Comparison of ENCODE assay signal across 8 mouse cellular contexts in the genomic region with DNA sequence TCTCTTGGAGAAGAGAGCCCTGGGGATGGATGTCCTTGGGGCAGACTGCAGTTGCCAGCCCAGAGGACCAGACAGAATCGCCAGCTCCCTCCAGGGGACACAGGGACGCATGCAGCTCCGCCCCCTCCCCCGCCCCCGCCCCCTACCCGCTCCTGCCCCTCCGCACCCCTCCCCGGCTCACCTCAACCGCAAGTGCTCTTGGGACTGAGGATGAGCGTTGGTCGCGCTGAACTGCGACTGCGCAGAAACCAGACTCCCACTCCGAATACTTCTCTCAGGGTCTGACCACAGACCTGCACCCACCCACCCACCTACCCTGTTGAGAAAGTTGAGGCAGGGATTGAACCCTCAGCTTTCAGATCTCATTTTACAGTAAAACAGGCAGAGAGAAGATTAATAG. TPM values are rescaled to one million over a fixed set of nuclear protein-coding genes. Genes with fewer than 3 reads are reported as not detected.
DNase-seq lines count a peak whose midpoint lies in the region; ATAC-seq and TF ChIP-seq lines count a peak whose summit lies in the region.

A gene (plus strand): TSS at position 229 of the 400 bp plus-strand sequence.

- ATAC-seq in liver, embryonic 11.5 days (replicated peaks; ENCODE audit: low FRiP score) = no peak
- no peak for ATAC-seq in liver, postnatal 0 days
- ATAC-seq in intestine, embryonic 16.5 days = no peak
- ATAC-seq in neural tube, embryonic 15.5 days (ENCODE audit: low FRiP score) = no peak

- H3K36me3 ChIP-seq in liver, embryonic 11.5 days (ENCODE audit: control insufficient read depth, insufficient read depth, low read length) = no peaks in the 10 kb centered on the region
- no peaks in the 10 kb centered on the region for H3K36me3 ChIP-seq in liver, postnatal 0 days (replicated peaks; ENCODE audit: insufficient read depth, low read length)
- no peaks in the 10 kb centered on the region for H3K36me3 ChIP-seq in embryonic facial prominence, embryonic 10.5 days (replicated peaks)
- H3K36me3 ChIP-seq in intestine, embryonic 16.5 days (ENCODE audit: control insufficient read depth, insufficient read depth, low read length) = no peaks in the 10 kb centered on the region
- H3K36me3 ChIP-seq in neural tube, embryonic 15.5 days = no peaks in the 10 kb centered on the region

- peaks cover 5% of the 10 kb centered on the region; the same call in 1 of the 2 replicates for H3K4me1 ChIP-seq in liver, embryonic 11.5 days (replicated peaks; ENCODE audit: control insufficient read depth, insufficient read depth, low read length)
- H3K4me1 ChIP-seq in liver, postnatal 0 days (ENCODE audit: insufficient read depth) = 0 out of 2 replicates have a peak, but pooled peaks cover 5% of the 10 kb centered on the region
- H3K4me1 ChIP-seq in embryonic facial prominence, embryonic 10.5 days = peaks cover 28% of the 10 kb centered on the region
- peaks cover 30% of the 10 kb centered on the region for H3K4me1 ChIP-seq in intestine, embryonic 16.5 days (ENCODE audit: control insufficient read depth, insufficient read depth, low read length)
- peaks cover 22% of the 10 kb centered on the region for H3K4me1 ChIP-seq in neural tube, embryonic 15.5 days

- H3K9ac ChIP-seq in liver, embryonic 11.5 days (ENCODE audit: low read depth, low read length) = no peak within 1 kb of the TSS
- no peak within 1 kb of the TSS for H3K9ac ChIP-seq in liver, postnatal 0 days (replicated peaks)
- H3K9ac ChIP-seq in intestine, embryonic 16.5 days (ENCODE audit: low read depth, low read length) = no peak within 1 kb of the TSS
- H3K9ac ChIP-seq in neural tube, embryonic 15.5 days (replicated peaks) = no peak within 1 kb of the TSS

- no peak within 1 kb of the TSS for H3K27ac ChIP-seq in liver, embryonic 11.5 days (ENCODE audit: low read depth, low read length)
- H3K27ac ChIP-seq in liver, postnatal 0 days (ENCODE audit: low read depth) = no peak within 1 kb of the TSS
- H3K27ac ChIP-seq in embryonic facial prominence, embryonic 10.5 days (replicated peaks) = peak within 1 kb of the TSS; percentile 52
- no peak within 1 kb of the TSS for H3K27ac ChIP-seq in intestine, embryonic 16.5 days (ENCODE audit: low read length)
- H3K27ac ChIP-seq in neural tube, embryonic 15.5 days (replicated peaks) = no peak within 1 kb of the TSS

- no peak for TF ChIP-seq EP300 in liver, postnatal 0 days (IDR thresholded peaks at IDR 0.05; ENCODE audit: low read depth)

- no peak within 1 kb of the TSS for H3K4me3 ChIP-seq in liver, embryonic 11.5 days (ENCODE audit: low read depth, low read length)
- H3K4me3 ChIP-seq in liver, postnatal 0 days (ENCODE audit: low read depth, low read length) = no peak within 1 kb of the TSS
- H3K4me3 ChIP-seq in embryonic facial prominence, embryonic 10.5 days = peak within 1 kb of the TSS; percentile 42
- no peak within 1 kb of the TSS for H3K4me3 ChIP-seq in intestine, embryonic 16.5 days (ENCODE audit: low read length)
- 0 out of 2 replicates have a peak within 1 kb of the TSS, but pooled peaks have one; percentile 5 for H3K4me3 ChIP-seq in neural tube, embryonic 15.5 days (replicated peaks)

- no peaks in the 10 kb centered on the region for H3K27me3 ChIP-seq in liver, embryonic 11.5 days (replicated peaks; ENCODE audit: control insufficient read depth, insufficient read depth, low read length)
- H3K27me3 ChIP-seq in liver, postnatal 0 days (ENCODE audit: insufficient read depth, low read length) = no peaks in the 10 kb centered on the region
- peaks cover 3% of the 10 kb centered on the region; the same call in 1 of the 2 replicates for H3K27me3 ChIP-seq in embryonic facial prominence, embryonic 10.5 days (replicated peaks; ENCODE audit: low read depth, poor library complexity, severe bottlenecking)
- H3K27me3 ChIP-seq in intestine, embryonic 16.5 days (replicated peaks; ENCODE audit: control insufficient read depth, insufficient read depth, low read length) = no peaks in the 10 kb centered on the region
- H3K27me3 ChIP-seq in neural tube, embryonic 15.5 days (replicated peaks) = no peaks in the 10 kb centered on the region

- no peaks in the 10 kb centered on the region for H3K9me3 ChIP-seq in liver, embryonic 11.5 days (ENCODE audit: control insufficient read depth, low read length)
- H3K9me3 ChIP-seq in liver, postnatal 0 days (ENCODE audit: low read length) = no peaks in the 10 kb centered on the region
- no peaks in the 10 kb centered on the region for H3K9me3 ChIP-seq in embryonic facial prominence, embryonic 10.5 days
- no peaks in the 10 kb centered on the region for H3K9me3 ChIP-seq in intestine, embryonic 16.5 days (ENCODE audit: control insufficient read depth, low read length)
- no peaks in the 10 kb centered on the region for H3K9me3 ChIP-seq in neural tube, embryonic 15.5 days (replicated peaks)

- 14% methylated on average over 15 of the region's 15 CpGs for WGBS in liver, embryonic 11.5 days
- WGBS in liver, postnatal 0 days (ENCODE audit: insufficient replicate concordance) = 24% methylated on average over 12 of the region's 15 CpGs
- WGBS in embryonic facial prominence, embryonic 10.5 days = 9% methylated on average over 15 of the region's 15 CpGs
- 12% methylated on average over 15 of the region's 15 CpGs for WGBS in intestine, embryonic 16.5 days
- 11% methylated on average over 15 of the region's 15 CpGs for WGBS in neural tube, embryonic 15.5 days

- no peak for DNase-seq in liver, embryonic 11.5 days (ENCODE audit: low spot score)
- no peak for DNase-seq in liver, postnatal 0 days
- DNase-seq in embryonic facial prominence, embryonic 10.5 days (ENCODE audit: low spot score) = peak; percentile 74
- no peak for DNase-seq in B cell, adult 2 months
- no peak for DNase-seq in layer of hippocampus, postnatal 14 days (ENCODE audit: low spot score in 2 of 2)
- no peak for DNase-seq in frontal cortex, adult 2 months (ENCODE audit: extremely low spot score in 1 of 2, low spot score in 1 of 2)

- no peak for TF ChIP-seq CTCF in liver, postnatal 0 days (IDR thresholded peaks at IDR 0.05; ENCODE audit: low read depth)

- H3K4me2 ChIP-seq in liver, embryonic 11.5 days = peak within 1 kb of the TSS; percentile 46
- H3K4me2 ChIP-seq in liver, postnatal 0 days (ENCODE audit: low read depth, low read length) = no peak within 1 kb of the TSS
- peak within 1 kb of the TSS; percentile 33; the same call in 1 of the 2 replicates for H3K4me2 ChIP-seq in intestine, embryonic 16.5 days (ENCODE audit: low read depth, low read length)
- H3K4me2 ChIP-seq in neural tube, embryonic 15.5 days = peak within 1 kb of the TSS; percentile 46

RNA-seq across cellular contexts. Expression of the gene that starts here (rescaled TPM):
- polyA plus RNA-seq in liver, embryonic 11.5 days (2014; fragmentation: Nextera tagmentation; extraction: Ambion mirVana) = 0.14 and 0.48 TPM in 2 replicates
- polyA plus RNA-seq in liver, postnatal 0 days (2015; fragmentation: Nextera tagmentation; extraction: Ambion mirVana) = 0.16 and 0.22 TPM in 2 replicates
- polyA plus RNA-seq in embryonic facial prominence, embryonic 10.5 days (2016; fragmentation: Nextera tagmentation; extraction: Ambion mirVana) = 1.4 and 1.7 TPM in 2 replicates
- polyA plus RNA-seq in intestine, embryonic 16.5 days (2015; fragmentation: Nextera tagmentation; extraction: Ambion mirVana) = 2.4 and 3.4 TPM in 2 replicates
- polyA plus RNA-seq in neural tube, embryonic 15.5 days (2015; fragmentation: Nextera tagmentation; extraction: Ambion mirVana) = 2.4 and 2.7 TPM in 2 replicates
- 1 to 10 TPM; 4.2 to 5.3 TPM for total RNA-seq in layer of hippocampus, postnatal 14 days (2021)
- 4.7 and 7.6 TPM in 2 replicates for polyA plus RNA-seq in frontal cortex, adult 2 months (2012; rRNA removed)

Comparison
In these comparisons a context has a peak if more than half of its experiments do, and no peak if none do; other contexts are left out.
1. H3K4me3 ChIP-seq: peak in embryonic facial prominence, embryonic 10.5 days (single experiment) and neural tube, embryonic 15.5 days (single experiment); none in liver, embryonic 11.5 days (single experiment), liver, postnatal 0 days (single experiment) and intestine, embryonic 16.5 days (single experiment).